Mouse (Mus musculus): ENCODE results near the gene Gm43518.

Gm43518 gene

DNA sequence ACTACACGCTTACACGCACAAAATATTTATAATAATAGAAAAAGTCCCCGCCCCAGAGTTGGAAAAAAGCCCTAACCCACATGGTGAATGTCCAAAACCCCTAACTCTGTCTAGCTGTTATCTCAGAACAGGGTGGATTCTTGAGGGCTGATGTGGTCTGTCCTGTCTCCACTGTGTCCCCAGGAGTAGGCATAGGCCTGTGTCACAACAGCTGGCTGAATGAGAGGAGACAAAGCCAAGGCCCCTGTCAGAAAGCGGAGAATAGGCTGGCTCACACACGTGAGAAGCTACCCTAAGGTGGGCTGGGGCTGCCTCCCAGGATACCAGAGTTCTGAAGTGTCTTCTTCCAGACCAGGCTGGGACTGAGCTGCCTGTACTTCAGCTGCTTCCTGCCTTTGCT lies 50.9 kb downstream of the Gm43518 start:
- WGBS, result 81% methylated on average over 5 of the region's 5 CpGs

DNA sequence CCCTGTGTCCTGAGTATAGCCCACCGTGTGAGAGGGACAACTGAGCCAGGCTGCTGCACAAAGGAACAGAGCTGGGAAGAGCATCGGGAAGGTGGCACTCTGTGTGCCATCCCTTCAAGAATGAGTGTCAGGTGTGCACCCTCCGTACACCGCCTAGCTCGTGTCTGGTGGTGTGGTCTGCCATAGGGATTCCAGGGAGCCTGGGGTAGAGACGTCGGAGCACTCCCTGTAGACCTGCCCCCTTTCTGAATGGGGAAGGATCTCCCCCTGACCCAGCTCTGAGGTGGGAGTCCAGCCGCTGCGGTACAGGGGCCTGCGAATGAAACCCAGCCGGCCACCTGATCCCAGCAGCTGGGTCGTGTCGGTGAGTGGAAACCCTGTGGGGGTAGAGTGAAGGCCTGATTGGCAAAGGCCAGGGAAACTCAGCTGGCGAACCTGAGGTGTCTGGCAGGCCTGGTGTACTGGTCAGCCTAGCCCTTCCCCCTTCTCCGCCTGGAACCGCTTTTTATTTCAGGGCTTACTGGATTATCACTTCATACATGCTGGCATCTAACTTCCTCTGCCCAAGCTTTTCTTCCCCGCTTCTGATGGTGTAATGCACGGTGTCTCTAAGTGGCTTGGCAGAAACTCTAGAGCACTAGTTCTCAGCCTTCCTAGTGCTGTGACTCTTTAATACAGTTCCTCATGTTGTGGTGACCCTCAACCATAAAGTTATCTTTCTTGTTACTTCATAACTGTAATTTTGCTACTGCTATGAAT lies 52.2 kb downstream of the Gm43518 start:
- 69% methylated on average over 18 of the region's 18 CpGs for WGBS

DNA sequence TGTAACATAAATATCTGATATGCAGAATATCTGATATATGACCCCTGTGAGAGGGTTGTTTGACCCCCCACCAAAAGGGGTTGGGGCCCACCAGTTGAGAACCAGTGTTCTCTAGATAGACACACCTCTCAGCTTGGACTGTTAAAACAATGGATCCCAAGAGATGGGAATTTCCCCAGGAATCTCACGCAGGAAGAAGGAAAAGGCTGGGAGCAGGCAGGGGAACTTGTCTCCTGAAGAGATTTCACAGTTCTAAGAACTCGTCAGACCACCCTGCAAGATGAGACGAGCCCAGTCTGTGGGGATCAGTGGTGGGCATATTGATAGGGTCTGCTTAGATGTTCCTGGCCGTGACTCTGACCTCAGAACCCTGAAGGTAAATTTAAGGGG lies 52.8 kb downstream of the Gm43518 start:
- WGBS, result 81% methylated on average over 4 of the region's 4 CpGs

DNA sequence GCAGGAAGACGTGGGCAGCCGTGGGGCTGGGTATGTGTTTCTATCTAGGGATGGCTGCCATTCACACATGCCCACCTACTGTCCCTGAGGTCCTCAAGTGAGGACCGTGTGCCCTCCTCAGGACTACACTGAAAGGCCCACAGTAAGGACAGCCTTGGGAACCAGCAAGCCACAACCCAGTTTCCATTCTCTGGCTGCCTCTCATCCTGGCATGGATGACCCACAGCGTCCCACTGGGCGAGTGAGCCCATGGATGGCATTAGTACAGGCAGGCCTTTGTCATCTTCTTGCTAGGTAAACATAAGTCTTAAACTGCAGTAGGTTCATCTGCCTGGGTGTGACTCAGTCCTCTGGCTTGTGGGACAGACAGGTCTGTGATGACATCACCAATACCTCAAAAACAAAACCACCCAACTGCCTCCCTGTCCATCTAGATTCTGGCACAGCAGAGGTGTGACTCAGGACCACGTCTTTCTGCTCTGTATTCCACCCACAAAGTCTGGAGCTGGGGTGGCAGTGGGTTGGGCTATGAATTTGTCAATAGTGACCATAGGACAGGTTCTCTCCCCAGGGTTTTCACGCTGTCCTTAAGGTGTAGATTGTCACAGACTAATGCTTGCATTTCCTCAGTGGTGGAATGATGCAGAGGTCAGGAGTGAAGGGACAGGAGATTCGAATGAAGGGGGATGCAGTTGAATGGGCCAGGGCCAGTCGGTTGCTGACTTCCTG lies 53.5 kb downstream of the Gm43518 start:
- 53% methylated on average over 9 of the region's 9 CpGs for WGBS

DNA sequence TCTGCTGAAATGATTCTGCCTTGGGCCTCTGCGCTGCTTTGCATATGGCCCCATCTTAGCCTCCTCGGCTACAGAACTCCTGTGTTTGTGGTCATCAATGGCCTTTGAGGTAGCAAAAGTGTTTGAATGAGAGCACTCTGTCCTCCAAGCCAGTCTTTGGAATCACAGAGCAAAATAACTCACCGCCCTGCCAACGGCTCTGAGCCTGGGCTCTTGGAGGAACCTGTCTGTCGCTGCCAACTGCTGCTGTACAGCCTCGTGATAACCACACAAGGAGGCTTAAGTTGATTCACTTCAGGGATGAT lies 54.0 kb downstream of the Gm43518 start:
- WGBS, result 40% methylated on average over 6 of the region's 6 CpGs

DNA sequence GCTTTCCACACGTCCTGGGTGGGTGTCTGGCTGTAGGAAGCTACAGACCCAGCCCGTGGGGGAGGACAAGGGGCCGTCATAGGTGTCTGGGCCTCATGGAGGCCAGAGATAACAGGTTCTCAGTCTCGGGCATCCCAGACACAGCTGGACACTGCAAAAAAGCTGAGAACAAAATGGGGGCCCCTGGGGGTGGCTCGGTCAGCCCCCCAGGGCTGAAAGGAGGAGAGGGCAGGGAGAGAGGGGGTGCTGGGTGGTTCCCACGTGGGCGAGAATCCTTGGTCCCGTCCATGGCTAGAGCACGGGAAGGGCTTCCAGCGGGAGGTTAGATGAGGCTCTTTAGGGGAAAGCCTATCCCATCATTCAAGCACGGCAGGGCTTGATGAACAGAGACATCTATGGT lies 55.6 kb downstream of the Gm43518 start:
- 85% methylated on average over 11 of the region's 11 CpGs for WGBS

DNA sequence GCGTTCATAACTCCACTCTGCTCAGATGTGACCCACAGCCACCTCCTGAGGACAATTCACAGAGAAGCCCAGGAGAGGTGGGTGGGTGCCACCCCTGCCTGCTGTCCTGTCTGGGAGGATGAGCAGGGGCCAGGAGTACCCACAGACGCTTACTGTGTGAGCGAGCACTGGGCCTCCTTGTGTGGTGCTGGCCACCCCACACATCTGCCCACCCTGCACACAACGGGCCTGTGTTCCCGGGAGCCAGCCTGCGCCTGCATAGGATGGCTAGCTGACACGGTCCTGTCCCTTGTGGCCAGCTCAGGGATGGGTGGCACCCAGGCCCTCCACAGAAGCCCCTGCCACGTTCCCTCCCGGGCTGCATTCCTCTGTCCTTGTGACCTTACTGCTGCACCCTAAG lies 58.2 kb downstream of the Gm43518 start:
- 64% methylated on average over 9 of the region's 9 CpGs for WGBS

DNA sequence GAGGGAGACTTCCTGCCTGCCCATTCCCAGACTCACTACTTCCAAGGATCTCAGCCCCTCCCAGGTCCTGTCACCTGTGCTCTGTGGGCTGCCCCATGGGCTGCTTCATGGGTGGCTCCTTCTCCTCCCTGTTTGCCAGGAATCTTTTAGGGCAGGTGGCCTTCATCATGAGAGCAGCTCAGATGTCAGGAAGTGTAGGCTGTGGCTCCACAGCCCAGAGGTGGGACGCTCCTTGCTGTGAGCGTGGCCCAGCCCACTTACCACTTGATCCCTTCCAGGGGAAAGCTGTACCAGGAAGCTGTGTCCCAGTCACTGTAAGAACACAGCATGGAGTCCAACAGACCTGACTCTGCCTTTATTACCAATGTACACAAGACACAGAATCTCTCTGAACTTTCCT lies 59.7 kb downstream of the Gm43518 start:
- 79% methylated on average over 2 of the region's 2 CpGs for WGBS

DNA sequence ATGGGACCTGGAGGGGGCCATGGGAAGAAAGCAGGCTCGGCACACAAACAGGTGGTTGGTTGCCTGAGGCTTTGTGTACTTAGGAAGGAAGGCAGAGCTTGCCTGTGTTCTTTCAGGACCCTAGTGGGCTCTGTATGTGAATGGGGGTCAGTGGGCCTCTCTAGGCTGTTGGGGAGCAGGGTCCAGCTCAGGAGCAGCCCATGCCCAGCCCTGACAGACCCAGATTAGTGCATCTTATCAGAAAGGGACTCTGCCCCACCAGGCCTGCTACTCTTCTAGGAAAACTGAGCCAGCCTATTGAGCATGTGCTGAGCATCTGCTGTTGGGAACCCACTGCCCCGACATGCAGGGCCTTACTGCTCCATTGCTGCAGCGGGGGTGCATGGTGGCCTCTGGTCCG lies 60.3 kb downstream of the Gm43518 start:
- 83% methylated on average over 4 of the region's 4 CpGs for WGBS

All from cerebral cortex, adult 2 months (tissue).